Mouse (Mus musculus): Measurements from ENCODE around the gene Cd69. TPM values are rescaled to one million over a fixed set of nuclear protein-coding genes. Genes with fewer than 3 reads are reported as not detected.

The Cd69 gene
- polyA plus RNA-seq (2015; fragmentation: Nextera tagmentation; extraction: Ambion mirVana) = not detected in 2 replicates

GRCm38 (mm10) chr6:129275220-129275619 is at the start of gene Cd69:
Gene Cd69 (minus strand): TSS chr6:129275436.
- 81% methylated on average over 9 of the region's 9 CpGs for WGBS

DNA sequence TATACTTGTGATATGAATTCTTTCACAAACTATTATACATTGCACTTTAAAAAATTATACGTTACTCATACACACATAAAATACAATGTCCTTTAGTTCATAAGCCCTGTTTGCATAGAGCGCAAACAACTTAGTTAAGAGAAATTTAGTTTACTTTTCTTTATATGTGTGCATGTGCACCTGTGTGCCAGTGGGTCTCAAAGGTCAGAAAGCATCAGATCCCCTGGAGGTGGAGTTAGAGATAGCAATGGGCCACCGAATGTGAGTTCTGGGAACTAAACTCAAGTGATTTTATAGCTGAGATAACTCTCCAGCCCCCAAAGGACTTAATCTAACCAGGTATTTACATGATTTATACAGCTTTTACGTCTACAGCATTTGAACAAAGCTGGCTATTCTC is 44.1 kb upstream of the Cd69 start:
- H3K9ac ChIP-seq = no peak overlapping the region
- H3K27ac ChIP-seq (replicated peaks) = no peak overlapping the region
- H3K27me3 ChIP-seq = no peaks in the 10 kb centered on the region
- 83% methylated on average over 4 of the region's 4 CpGs for WGBS
- ATAC-seq (ENCODE audit: low FRiP score, low read depth) = no peak
- no peak overlapping the region for H3K4me3 ChIP-seq
- no peaks in the 10 kb centered on the region for H3K9me3 ChIP-seq
- no peak overlapping the region for H3K4me2 ChIP-seq
- no peaks in the 10 kb centered on the region for H3K4me1 ChIP-seq (replicated peaks)
- H3K36me3 ChIP-seq = no peaks in the 10 kb centered on the region

More at GRCm38 (mm10) chr6:129275220-129275619, at the start of gene Cd69:
- Histone ChIP-seq H3K36me3 (no peaks in the 10 kb centered on the region), H3K9ac (no peak within 1 kb of the TSS), H3K4me1 (replicated peaks) (no peaks in the 10 kb centered on the region), H3K9me3 (no peaks in the 10 kb centered on the region), H3K4me3 (no peak within 1 kb of the TSS), H3K4me2 (no peak within 1 kb of the TSS), H3K27ac (replicated peaks) (no peak within 1 kb of the TSS), H3K27me3 (no peaks in the 10 kb centered on the region)
- ATAC-seq (ENCODE audit: low FRiP score, low read depth) = no peak

GRCm38 (mm10) chr6:129318395-129318794 is 43.2 kb upstream of the Cd69 start:
- Histone ChIP-seq H3K4me2 (no peak overlapping the region), H3K9me3 (no peaks in the 10 kb centered on the region), H3K4me3 (no peak overlapping the region), H3K9ac (no peak overlapping the region), H3K4me1 (replicated peaks) (no peaks in the 10 kb centered on the region), H3K36me3 (no peaks in the 10 kb centered on the region), H3K27ac (replicated peaks) (no peak overlapping the region), H3K27me3 (no peaks in the 10 kb centered on the region)
- ATAC-seq (ENCODE audit: low FRiP score, low read depth) = no peak
- 53% methylated on average over 1 of the region's 1 CpGs for WGBS

GRCm38 (mm10) chr6:129316463-129316862 is 41.2 kb upstream of the Cd69 start:
- no peak for ATAC-seq (ENCODE audit: low FRiP score, low read depth)
- no peak overlapping the region for H3K27ac ChIP-seq (replicated peaks)
- no peak overlapping the region for H3K4me3 ChIP-seq
- H3K36me3 ChIP-seq = no peaks in the 10 kb centered on the region
- H3K27me3 ChIP-seq = no peaks in the 10 kb centered on the region
- no peak overlapping the region for H3K9ac ChIP-seq
- 75% methylated on average over 2 of the region's 2 CpGs for WGBS
- no peaks in the 10 kb centered on the region for H3K9me3 ChIP-seq
- no peaks in the 10 kb centered on the region for H3K4me1 ChIP-seq (replicated peaks)
- H3K4me2 ChIP-seq = no peak overlapping the region

GRCm38 (mm10) chr6:129315698-129316097 is 40.5 kb upstream of the Cd69 start:
- Histone ChIP-seq H3K4me3 (no peak overlapping the region), H3K9ac (no peak overlapping the region), H3K27me3 (no peaks in the 10 kb centered on the region), H3K4me2 (no peak overlapping the region), H3K4me1 (replicated peaks) (no peaks in the 10 kb centered on the region), H3K27ac (replicated peaks) (no peak overlapping the region), H3K36me3 (no peaks in the 10 kb centered on the region), H3K9me3 (no peaks in the 10 kb centered on the region)
- 93% methylated on average over 1 of the region's 1 CpGs for WGBS
- no peak for ATAC-seq (ENCODE audit: low FRiP score, low read depth)

GRCm38 (mm10) chr6:129314655-129315168 is 39.5 kb upstream of the Cd69 start:
- 85% methylated on average over 3 of the region's 3 CpGs for WGBS
- ATAC-seq (ENCODE audit: low FRiP score, low read depth) = no peak
- H3K4me1 ChIP-seq (replicated peaks) = no peaks in the 10 kb centered on the region
- H3K4me2 ChIP-seq = no peak overlapping the region
- H3K27me3 ChIP-seq = no peaks in the 10 kb centered on the region
- H3K27ac ChIP-seq (replicated peaks) = no peak overlapping the region
- H3K9ac ChIP-seq = no peak overlapping the region
- no peaks in the 10 kb centered on the region for H3K36me3 ChIP-seq
- no peaks in the 10 kb centered on the region for H3K9me3 ChIP-seq
- H3K4me3 ChIP-seq = no peak overlapping the region

DNA sequence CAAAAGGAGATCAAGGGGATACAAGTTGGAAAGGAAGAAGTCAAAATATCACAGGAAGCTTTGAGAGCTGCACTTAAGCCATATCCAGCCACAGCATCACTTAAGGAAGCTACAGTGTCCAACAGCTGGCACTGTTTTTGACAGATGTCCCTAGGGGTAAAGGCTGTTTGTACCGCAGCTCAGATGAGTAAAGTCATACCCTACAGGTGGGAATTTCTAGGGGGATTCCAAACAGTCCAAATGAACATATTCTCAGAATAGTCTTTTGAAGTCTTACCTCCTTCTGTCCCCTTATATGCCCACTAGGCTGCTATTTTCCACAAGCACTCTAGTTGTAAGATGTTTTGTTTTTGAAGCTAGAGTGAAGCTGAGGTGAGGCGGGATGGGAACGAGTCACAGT is 37.3 kb upstream of the Cd69 start:
- Histone ChIP-seq H3K27ac (replicated peaks) (no peak overlapping the region), H3K36me3 (no peaks in the 10 kb centered on the region), H3K4me3 (no peak overlapping the region), H3K9ac (no peak overlapping the region), H3K27me3 (no peaks in the 10 kb centered on the region), H3K4me1 (replicated peaks) (no peaks in the 10 kb centered on the region), H3K4me2 (no peak overlapping the region), H3K9me3 (no peaks in the 10 kb centered on the region)
- WGBS = 87% methylated on average over 3 of the region's 3 CpGs
- ATAC-seq (ENCODE audit: low FRiP score, low read depth) = no peak

- Histone ChIP-seq H3K27me3 (no peaks in the 10 kb centered on the region), H3K4me2 (no peak overlapping the region), H3K4me3 (no peak overlapping the region), H3K27ac (replicated peaks) (no peak overlapping the region), H3K36me3 (no peaks in the 10 kb centered on the region), H3K4me1 (replicated peaks) (no peaks in the 10 kb centered on the region), H3K9me3 (no peaks in the 10 kb centered on the region), H3K9ac (no peak overlapping the region)
- 76% methylated on average over 1 of the region's 1 CpGs for WGBS
- ATAC-seq (ENCODE audit: low FRiP score, low read depth) = no peak
Observed at GRCm38 (mm10) chr6:129304180-129304579, 28.9 kb upstream of the Cd69 start.

- H3K9me3 ChIP-seq = no peaks in the 10 kb centered on the region
- H3K4me1 ChIP-seq (replicated peaks) = no peaks in the 10 kb centered on the region
- no peak overlapping the region for H3K9ac ChIP-seq
- no peak overlapping the region for H3K27ac ChIP-seq (replicated peaks)
- no peaks in the 10 kb centered on the region for H3K27me3 ChIP-seq
- H3K4me2 ChIP-seq = no peak overlapping the region
- no peaks in the 10 kb centered on the region for H3K36me3 ChIP-seq
- no peak overlapping the region for H3K4me3 ChIP-seq
- ATAC-seq (ENCODE audit: low FRiP score, low read depth) = no peak
Observed at GRCm38 (mm10) chr6:129288708-129289107, 13.5 kb upstream of the Cd69 start.

GRCm38 (mm10) chr6:129284384-129285104 is 9.3 kb upstream of the Cd69 start:
- no peak overlapping the region for H3K4me3 ChIP-seq
- no peaks in the 10 kb centered on the region for H3K9me3 ChIP-seq
- H3K4me2 ChIP-seq = no peak overlapping the region
- H3K27ac ChIP-seq (replicated peaks) = no peak overlapping the region
- 88% methylated on average over 7 of the region's 7 CpGs for WGBS
- H3K36me3 ChIP-seq = no peaks in the 10 kb centered on the region
- no peaks in the 10 kb centered on the region for H3K4me1 ChIP-seq (replicated peaks)
- ATAC-seq (ENCODE audit: low FRiP score, low read depth) = no peak
- no peaks in the 10 kb centered on the region for H3K27me3 ChIP-seq
- no peak overlapping the region for H3K9ac ChIP-seq

DNA sequence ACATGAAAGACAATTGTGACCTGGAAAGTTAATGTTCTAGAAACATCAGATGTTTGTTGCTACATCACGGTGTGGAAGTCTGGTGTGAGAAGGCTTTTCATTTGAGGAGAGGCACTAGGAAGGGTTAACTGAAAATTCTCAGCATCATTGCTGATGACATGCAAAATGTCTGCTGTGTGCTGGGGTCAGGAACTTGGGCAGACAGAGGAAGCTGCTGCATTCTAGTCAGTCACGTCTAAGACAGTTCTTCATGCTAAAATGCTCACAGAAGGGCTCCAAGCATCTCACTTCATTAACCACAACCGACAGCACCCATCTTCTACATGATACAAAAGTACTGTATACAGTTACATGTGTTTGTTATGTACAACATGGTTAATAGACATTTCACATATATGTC is 8.0 kb upstream of the Cd69 start:
- no peaks in the 10 kb centered on the region for H3K4me1 ChIP-seq (replicated peaks)
- H3K9me3 ChIP-seq = no peaks in the 10 kb centered on the region
- no peak overlapping the region for H3K4me2 ChIP-seq
- 72% methylated on average over 3 of the region's 3 CpGs for WGBS
- no peaks in the 10 kb centered on the region for H3K27me3 ChIP-seq
- ATAC-seq (ENCODE audit: low FRiP score, low read depth) = no peak
- no peak overlapping the region for H3K27ac ChIP-seq (replicated peaks)
- no peak overlapping the region for H3K4me3 ChIP-seq
- no peak overlapping the region for H3K9ac ChIP-seq
- H3K36me3 ChIP-seq = no peaks in the 10 kb centered on the region

DNA sequence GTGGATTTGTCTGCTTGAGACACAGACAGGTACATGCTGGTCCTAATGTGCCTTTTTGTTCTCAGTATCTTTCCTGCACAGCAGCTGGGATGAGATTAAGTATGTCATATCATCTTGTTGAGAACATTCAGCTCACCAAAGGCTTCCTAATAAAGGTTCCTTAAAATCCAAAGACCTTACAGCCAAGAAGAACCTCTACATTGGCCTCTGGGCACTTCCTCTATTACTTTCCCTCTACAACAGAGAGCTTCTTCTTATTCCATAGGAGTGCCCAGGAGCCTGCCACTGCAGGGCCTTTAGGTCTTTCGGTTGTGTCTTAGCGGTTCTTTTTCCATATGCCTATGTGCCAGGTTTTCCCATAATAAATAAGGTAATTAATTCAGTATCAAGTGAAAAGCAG is 1.2 kb upstream of the Cd69 start:
- Histone ChIP-seq H3K27me3 (no peaks in the 10 kb centered on the region), H3K4me2 (no peak overlapping the region), H3K9ac (no peak overlapping the region), H3K4me3 (no peak overlapping the region), H3K27ac (replicated peaks) (no peak overlapping the region), H3K36me3 (no peaks in the 10 kb centered on the region), H3K4me1 (replicated peaks) (no peaks in the 10 kb centered on the region), H3K9me3 (no peaks in the 10 kb centered on the region)
- ATAC-seq (ENCODE audit: low FRiP score, low read depth) = no peak
- 94% methylated on average over 2 of the region's 2 CpGs for WGBS

All from hindbrain, embryonic 15.5 days (tissue).